Mouse (Mus musculus): Measurements from ENCODE around the gene Ank2. TPM values are rescaled to one million over a fixed set of nuclear protein-coding genes. Genes with fewer than 3 reads are reported as not detected.

Ank2 gene
- polyA plus RNA-seq, 1 experiment from 2014 or later, result 131 TPM

DNA sequence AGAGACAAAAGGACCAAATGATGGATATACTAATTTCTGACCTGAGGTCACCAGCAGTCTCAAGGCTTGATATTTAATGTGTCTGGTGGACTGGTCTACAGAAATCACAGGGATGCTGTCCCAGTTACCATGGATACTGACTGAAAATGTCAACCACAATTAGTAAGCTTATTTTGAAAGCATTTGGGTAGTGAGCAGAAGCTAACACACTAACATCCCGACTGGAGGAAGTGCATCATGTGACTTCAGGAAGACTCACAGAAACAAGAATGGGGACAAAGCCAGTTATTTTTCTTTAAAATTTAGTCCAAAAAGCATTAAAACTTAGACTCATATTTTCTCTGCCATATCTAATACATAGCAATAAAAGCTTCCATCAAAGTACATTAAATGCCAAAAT, 546.5 kb downstream of the Ank2 start:
- WGBS, result 33% methylated on average over 1 of the region's 1 CpGs
- peaks cover 54% of the 10 kb centered on the region for H3K36me3 ChIP-seq
- H3K9me3 ChIP-seq (replicated peaks), result no peaks in the 10 kb centered on the region
- no peak overlapping the region for H3K27ac ChIP-seq
- no peak overlapping the region for H3K9ac ChIP-seq
- no peaks in the 10 kb centered on the region for H3K27me3 ChIP-seq
- no peak overlapping the region for H3K4me3 ChIP-seq
- H3K4me1 ChIP-seq, result no peaks in the 10 kb centered on the region
- no peak overlapping the region for H3K4me2 ChIP-seq (replicated peaks)
- no peak for ATAC-seq (ENCODE audit: low FRiP score)

- Histone ChIP-seq H3K4me3 (no peak overlapping the region), H3K4me2 (replicated peaks) (no peak overlapping the region), H3K4me1 (no peaks in the 10 kb centered on the region), H3K9ac (no peak overlapping the region), H3K27ac (no peak overlapping the region), H3K9me3 (replicated peaks) (no peaks in the 10 kb centered on the region), H3K27me3 (no peaks in the 10 kb centered on the region), H3K36me3 (peaks cover 85% of the 10 kb centered on the region)
- WGBS, result 94% methylated on average over 10 of the region's 10 CpGs
- no peak for ATAC-seq (ENCODE audit: low FRiP score)
Observed at GRCm38 (mm10) chr3:126946591-126946990, 552.6 kb downstream of the Ank2 start.

- 70% methylated on average over 4 of the region's 4 CpGs for WGBS
- Histone ChIP-seq H3K36me3 (peaks cover 82% of the 10 kb centered on the region), H3K9ac (no peak overlapping the region), H3K27me3 (no peaks in the 10 kb centered on the region), H3K4me2 (replicated peaks) (no peak overlapping the region), H3K27ac (no peak overlapping the region), H3K9me3 (replicated peaks) (no peaks in the 10 kb centered on the region), H3K4me3 (no peak overlapping the region), H3K4me1 (no peaks in the 10 kb centered on the region)
- ATAC-seq (ENCODE audit: low FRiP score), result no peak
Observed at GRCm38 (mm10) chr3:126944838-126945237, 554.3 kb downstream of the Ank2 start.

DNA sequence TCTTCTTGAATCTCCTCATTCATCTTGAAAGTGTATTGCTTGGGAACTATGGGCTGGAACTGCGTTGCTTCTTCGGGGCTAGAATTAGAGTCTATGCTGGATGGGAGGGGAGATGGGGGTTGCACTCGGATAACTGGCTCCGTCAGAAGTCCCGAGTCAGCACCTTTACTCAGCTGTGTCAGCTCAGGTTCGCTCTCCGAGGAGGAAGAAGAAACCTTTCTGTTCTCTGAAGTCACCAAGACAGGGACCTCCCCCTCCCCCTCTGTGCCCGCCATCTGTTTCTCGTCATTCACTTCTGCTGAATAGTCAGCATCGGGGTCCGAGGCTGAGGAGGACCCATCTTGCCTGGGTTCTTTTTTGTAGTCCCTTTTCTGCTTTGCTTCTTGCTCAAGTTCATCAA, 555.1 kb downstream of the Ank2 start:
- peaks cover 76% of the 10 kb centered on the region for H3K36me3 ChIP-seq
- no peaks in the 10 kb centered on the region for H3K27me3 ChIP-seq
- H3K4me2 ChIP-seq (replicated peaks), result no peak overlapping the region
- no peaks in the 10 kb centered on the region for H3K4me1 ChIP-seq
- ATAC-seq (ENCODE audit: low FRiP score), result no peak
- H3K9ac ChIP-seq, result no peak overlapping the region
- no peaks in the 10 kb centered on the region for H3K9me3 ChIP-seq (replicated peaks)
- WGBS, result 74% methylated on average over 11 of the region's 11 CpGs
- H3K4me3 ChIP-seq, result no peak overlapping the region
- no peak overlapping the region for H3K27ac ChIP-seq

- peaks cover 63% of the 10 kb centered on the region for H3K36me3 ChIP-seq
- WGBS, result 44% methylated on average over 5 of the region's 5 CpGs
- H3K27me3 ChIP-seq, result no peaks in the 10 kb centered on the region
- no peaks in the 10 kb centered on the region for H3K9me3 ChIP-seq (replicated peaks)
- no peak for ATAC-seq (ENCODE audit: low FRiP score)
- no peak overlapping the region for H3K27ac ChIP-seq
- H3K4me3 ChIP-seq, result no peak overlapping the region
- no peak overlapping the region for H3K9ac ChIP-seq
- no peaks in the 10 kb centered on the region for H3K4me1 ChIP-seq
- no peak overlapping the region for H3K4me2 ChIP-seq (replicated peaks)
Observed at GRCm38 (mm10) chr3:126940452-126940851, 558.7 kb downstream of the Ank2 start.

DNA sequence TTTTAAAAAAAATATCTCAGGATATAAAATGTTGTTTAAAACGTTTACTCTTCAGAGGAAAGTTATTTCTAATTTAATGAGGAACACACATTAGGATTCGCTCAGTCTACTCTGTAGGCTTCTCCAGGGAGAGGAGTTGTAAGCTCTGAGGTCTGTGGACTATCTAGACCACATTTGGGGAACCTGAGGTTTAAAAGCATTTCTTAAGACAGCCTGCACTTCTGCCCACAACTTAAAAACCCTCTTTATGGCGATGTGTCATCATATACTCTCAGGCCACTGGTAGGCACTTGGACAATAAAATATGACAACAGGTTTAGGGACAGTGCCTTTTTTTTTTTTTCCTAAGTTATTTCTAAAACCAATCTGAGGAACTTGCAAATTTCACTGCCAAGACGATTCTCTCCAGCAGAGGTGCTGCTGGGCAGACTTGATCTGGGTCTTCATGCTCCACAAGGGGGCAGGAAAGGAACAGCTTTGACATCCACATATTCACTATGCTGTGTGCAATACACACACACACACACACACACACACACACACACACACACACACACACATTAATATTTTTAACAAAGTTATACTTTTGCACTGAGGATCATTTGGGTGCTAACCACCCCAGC, 567.2 kb downstream of the Ank2 start:
- Histone ChIP-seq H3K9ac (no peak overlapping the region), H3K27me3 (no peaks in the 10 kb centered on the region), H3K4me3 (no peak overlapping the region), H3K4me2 (replicated peaks) (no peak overlapping the region), H3K36me3 (peaks cover 63% of the 10 kb centered on the region), H3K27ac (no peak overlapping the region), H3K4me1 (no peaks in the 10 kb centered on the region), H3K9me3 (replicated peaks) (no peaks in the 10 kb centered on the region)
- WGBS, result 80% methylated on average over 4 of the region's 4 CpGs
- no peak for ATAC-seq (ENCODE audit: low FRiP score)

DNA sequence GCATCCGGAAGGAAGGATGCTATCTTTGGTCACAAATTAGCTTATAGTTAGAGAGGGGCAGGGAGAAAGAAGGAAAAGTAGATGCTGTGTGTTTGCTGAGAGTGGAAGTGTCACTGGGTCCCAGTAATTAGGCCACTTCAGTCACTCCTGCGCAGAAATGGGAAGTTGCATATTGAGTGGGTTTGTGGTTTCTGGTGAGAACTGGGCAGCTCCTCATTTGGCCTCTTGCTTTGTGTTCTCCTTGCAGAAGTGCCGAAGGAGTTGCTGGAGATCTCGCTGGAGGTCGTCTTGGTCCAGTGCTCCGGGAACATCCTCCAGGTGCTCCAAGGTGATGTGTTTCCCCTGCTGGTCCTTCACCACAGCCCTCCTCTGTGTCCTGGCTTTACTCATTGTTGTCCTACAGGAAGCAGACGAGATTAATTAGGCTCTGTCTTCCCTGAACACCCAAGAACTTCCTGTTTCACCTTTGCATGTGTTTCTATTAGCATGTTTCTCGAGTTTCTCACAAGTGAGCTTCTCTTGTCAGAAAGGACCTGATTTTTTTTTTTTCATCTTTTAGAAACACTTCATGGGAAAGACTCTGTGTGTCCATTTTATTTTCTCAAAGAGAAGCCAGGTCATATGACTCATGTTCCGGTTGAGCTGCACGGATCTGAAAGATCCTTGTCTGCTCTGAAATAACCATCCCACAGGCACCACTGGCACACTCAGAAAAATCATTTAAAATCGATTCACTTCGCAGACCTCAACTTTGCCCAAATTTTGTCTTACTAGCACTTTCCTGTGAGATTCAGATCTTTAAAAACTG, 575.4 kb downstream of the Ank2 start:
- H3K4me3 ChIP-seq, result no peak overlapping the region
- 80% methylated on average over 12 of the region's 12 CpGs for WGBS
- H3K36me3 ChIP-seq, result peaks cover 34% of the 10 kb centered on the region
- no peaks in the 10 kb centered on the region for H3K9me3 ChIP-seq (replicated peaks)
- no peak overlapping the region for H3K4me2 ChIP-seq (replicated peaks)
- no peak overlapping the region for H3K27ac ChIP-seq
- no peak overlapping the region for H3K9ac ChIP-seq
- no peaks in the 10 kb centered on the region for H3K27me3 ChIP-seq
- no peaks in the 10 kb centered on the region for H3K4me1 ChIP-seq
- no peak for ATAC-seq (ENCODE audit: low FRiP score)

- no peaks in the 10 kb centered on the region for H3K27me3 ChIP-seq
- H3K9me3 ChIP-seq (replicated peaks), result no peaks in the 10 kb centered on the region
- peaks cover 27% of the 10 kb centered on the region for H3K36me3 ChIP-seq
- no peak overlapping the region for H3K4me2 ChIP-seq (replicated peaks)
- no peak overlapping the region for H3K9ac ChIP-seq
- H3K4me1 ChIP-seq, result no peaks in the 10 kb centered on the region
- 76% methylated on average over 3 of the region's 3 CpGs for WGBS
- H3K4me3 ChIP-seq, result no peak overlapping the region
- ATAC-seq (ENCODE audit: low FRiP score), result no peak
- H3K27ac ChIP-seq, result no peak overlapping the region
Observed at GRCm38 (mm10) chr3:126921941-126922340, 577.2 kb downstream of the Ank2 start.

GRCm38 (mm10) chr3:126920296-126920695, 578.9 kb downstream of the Ank2 start:
- no peak overlapping the region for H3K27ac ChIP-seq
- H3K9me3 ChIP-seq (replicated peaks), result no peaks in the 10 kb centered on the region
- 89% methylated on average over 3 of the region's 3 CpGs for WGBS
- H3K27me3 ChIP-seq, result no peaks in the 10 kb centered on the region
- no peak overlapping the region for H3K9ac ChIP-seq
- no peak for ATAC-seq (ENCODE audit: low FRiP score)
- peaks cover 20% of the 10 kb centered on the region for H3K36me3 ChIP-seq
- no peak overlapping the region for H3K4me3 ChIP-seq
- no peak overlapping the region for H3K4me2 ChIP-seq (replicated peaks)
- H3K4me1 ChIP-seq, result no peaks in the 10 kb centered on the region

- Histone ChIP-seq H3K27ac (no peak overlapping the region), H3K9me3 (replicated peaks) (no peaks in the 10 kb centered on the region), H3K4me3 (no peak overlapping the region), H3K9ac (no peak overlapping the region), H3K27me3 (no peaks in the 10 kb centered on the region), H3K4me1 (no peaks in the 10 kb centered on the region), H3K36me3 (peaks cover 19% of the 10 kb centered on the region), H3K4me2 (replicated peaks) (no peak overlapping the region)
- no peak for ATAC-seq (ENCODE audit: low FRiP score)
- 87% methylated on average over 10 of the region's 10 CpGs for WGBS
Observed at GRCm38 (mm10) chr3:126918805-126919473, 580.2 kb downstream of the Ank2 start.

GRCm38 (mm10) chr3:126916381-126916780, 582.8 kb downstream of the Ank2 start:
- no peaks in the 10 kb centered on the region for H3K27me3 ChIP-seq
- no peak overlapping the region for H3K9ac ChIP-seq
- no peaks in the 10 kb centered on the region for H3K9me3 ChIP-seq (replicated peaks)
- no peak overlapping the region for H3K4me2 ChIP-seq (replicated peaks)
- no peak overlapping the region for H3K4me3 ChIP-seq
- 0 out of 2 replicates have a peak, but pooled peaks have one; percentile 52 for ATAC-seq (ENCODE audit: low FRiP score)
- H3K27ac ChIP-seq, result no peak overlapping the region
- no peaks in the 10 kb centered on the region for H3K36me3 ChIP-seq
- no peaks in the 10 kb centered on the region for H3K4me1 ChIP-seq

- no peaks in the 10 kb centered on the region for H3K4me1 ChIP-seq
- no peak overlapping the region for H3K4me3 ChIP-seq
- no peak overlapping the region for H3K9ac ChIP-seq
- H3K27ac ChIP-seq, result no peak overlapping the region
- peak; percentile 68; the same call in 1 of the 2 replicates for ATAC-seq (ENCODE audit: low FRiP score)
- no peaks in the 10 kb centered on the region for H3K36me3 ChIP-seq
- WGBS, result 13% methylated on average over 3 of the region's 3 CpGs
- H3K4me2 ChIP-seq (replicated peaks), result no peak overlapping the region
- no peaks in the 10 kb centered on the region for H3K27me3 ChIP-seq
- no peaks in the 10 kb centered on the region for H3K9me3 ChIP-seq (replicated peaks)
Observed at GRCm38 (mm10) chr3:126903543-126903942, 595.6 kb downstream of the Ank2 start.

All from hindbrain, embryonic 12.5 days (tissue).